Mouse (Mus musculus) neural tube, embryonic 14.5 days (tissue): ENCODE data around the gene Cpox. TPM values are rescaled to one million over a fixed set of nuclear protein-coding genes. Genes with fewer than 3 reads are reported as not detected.

Experiments
- ATAC-seq: fragments of 200-750 bp; cut with Nextera tagmentation; 2 replicates; pipeline ENCODE4 v1.8.0; 2017; ENCODE audit warnings: low read depth, mild to moderate bottlenecking, moderate TSS enrichment, moderate library complexity
- H3K27ac ChIP-seq: fragments of 300-500 bp; sonication (generic); 2 replicates; pipeline ENCODE4 v1.5.1; 2014; ENCODE audit warnings: low read depth, mild to moderate bottlenecking, control low read depth, low read length, moderate library complexity, mixed read lengths
- H3K27me3 ChIP-seq: fragments of 300-500 bp; sonication (generic); 2 replicates; pipeline ENCODE4 v1.6.1; 2014; ENCODE audit warnings: low read length; ENCODE audit not compliant: control insufficient read depth, insufficient read depth
- H3K36me3 ChIP-seq: fragments of 300-500 bp; sonication (generic); 2 replicates; pipeline ENCODE4 v1.6.1; 2014; ENCODE audit warnings: low read length, mixed read lengths; ENCODE audit not compliant: control insufficient read depth, insufficient read depth
- H3K4me1 ChIP-seq: fragments of 300-500 bp; sonication (generic); 2 replicates; pipeline ENCODE4 v1.6.1; 2014; ENCODE audit warnings: low read length; ENCODE audit not compliant: control insufficient read depth, insufficient read depth
- H3K4me2 ChIP-seq: fragments of 300-500 bp; sonication (generic); 2 replicates; pipeline ENCODE4 v1.6.1; 2014; ENCODE audit warnings: mild to moderate bottlenecking, low read depth, low read length, control low read depth
- H3K4me3 ChIP-seq: fragments of 300-500 bp; sonication (generic); 2 replicates; pipeline ENCODE4 v1.5.1; 2014; ENCODE audit warnings: low read depth, low read length, control low read depth, mixed read lengths
- H3K9ac ChIP-seq: fragments of 300-500 bp; sonication (generic); replicated peaks from 2 replicates; pipeline ENCODE4 v1.6.1; 2014; ENCODE audit warnings: low read depth, mild to moderate bottlenecking, control low read depth, low read length, mixed read lengths
- H3K9me3 ChIP-seq: fragments of 300-500 bp; sonication (generic); 2 replicates; pipeline ENCODE4 v1.6.1; 2016; ENCODE audit warnings: low read length; ENCODE audit not compliant: control insufficient read depth
- WGBS: fragments of 180-500 bp; shearing (Covaris S2); extraction: QIAGEN DNeasy Blood & Tissue Kit; methylation state at CpG from one replicate; pipeline ENCODE4 v1.1.7; 2014; 5-methylcytosine and 5-hydroxymethylcytosine counted together
- polyA plus RNA-seq: library from polyadenylated mRNA; unstranded; fragments of >200 nt; fragmentation: Nextera tagmentation; extraction: Ambion mirVana; gene quantifications from 2 replicates; pipeline ENCODE4 v1.2.1, GENCODE M21; 2014

Cpox gene
- polyA plus RNA-seq, 1 experiment from 2014 or later, result 16.5 TPM

GRCm38 (mm10) chr16:58637448-58637847 is 32.6 kb upstream of the Cpox start:
- ATAC-seq, result no peak
- H3K9me3 ChIP-seq, result no peaks in the 10 kb centered on the region
- WGBS, result 88% methylated on average over 4 of the region's 4 CpGs
- H3K27ac ChIP-seq, result no peak overlapping the region
- H3K36me3 ChIP-seq, result no peaks in the 10 kb centered on the region
- H3K27me3 ChIP-seq, result no peaks in the 10 kb centered on the region
- H3K4me1 ChIP-seq, result no peaks in the 10 kb centered on the region
- H3K9ac ChIP-seq, result no peak overlapping the region
- no peak overlapping the region for H3K4me3 ChIP-seq
- H3K4me2 ChIP-seq, result no peak overlapping the region

DNA sequence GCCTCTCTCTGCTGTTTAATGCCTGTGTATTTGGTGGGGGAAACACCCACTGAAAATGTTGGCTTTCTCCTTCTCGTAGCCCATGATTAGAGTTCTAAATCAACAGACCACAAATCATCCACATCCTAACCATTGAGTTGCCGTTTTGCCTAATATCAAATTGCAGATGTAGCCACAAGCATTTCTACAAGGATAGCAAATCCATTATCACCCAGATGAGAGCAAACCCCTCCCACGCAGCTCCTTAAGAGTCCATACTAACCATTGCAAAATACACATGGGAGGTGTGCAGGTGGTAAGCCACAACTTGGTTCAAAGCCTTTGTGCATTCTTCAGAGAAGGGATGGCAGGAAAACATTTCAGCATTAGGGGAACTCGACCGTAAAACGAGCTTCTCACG is 32.1 kb upstream of the Cpox start:
- Histone ChIP-seq H3K27me3 (no peaks in the 10 kb centered on the region), H3K4me2 (no peak overlapping the region), H3K27ac (no peak overlapping the region), H3K9ac (no peak overlapping the region), H3K4me3 (no peak overlapping the region), H3K36me3 (no peaks in the 10 kb centered on the region), H3K4me1 (no peaks in the 10 kb centered on the region), H3K9me3 (no peaks in the 10 kb centered on the region)
- WGBS, result 78% methylated on average over 7 of the region's 7 CpGs
- ATAC-seq, result no peak

DNA sequence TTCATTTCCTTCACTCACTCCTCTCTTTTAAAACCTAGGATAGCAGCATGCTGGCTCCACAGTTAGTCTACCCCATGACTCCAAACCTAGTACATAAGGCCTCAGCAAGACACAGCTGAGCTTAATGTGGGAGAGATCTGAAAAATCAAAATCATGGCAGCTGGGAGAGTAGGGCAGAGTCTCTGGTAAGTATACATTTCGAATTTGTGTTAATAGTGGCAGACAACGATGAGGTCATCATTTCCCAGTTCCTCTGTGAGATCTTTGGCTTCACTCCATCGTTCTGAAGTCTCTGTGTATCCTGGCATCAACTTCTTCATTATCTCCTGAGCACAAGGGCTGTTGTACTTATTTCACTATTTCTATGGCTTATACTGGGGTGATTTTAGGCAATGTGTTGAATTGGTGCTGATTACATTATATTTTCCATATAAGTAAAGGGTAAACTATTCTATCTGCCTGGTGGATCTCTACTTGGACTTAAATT is 31.4 kb upstream of the Cpox start, which contains the start of gene E330017A01Rik:
Gene E330017A01Rik (minus strand): TSS at position 51 of the 487 bp plus-strand sequence.
- Histone ChIP-seq H3K4me1 (no peaks in the 10 kb centered on the region), H3K4me2 (no peak within 1 kb of the TSS), H3K36me3 (no peaks in the 10 kb centered on the region), H3K9ac (no peak within 1 kb of the TSS), H3K27me3 (no peaks in the 10 kb centered on the region), H3K4me3 (no peak within 1 kb of the TSS), H3K9me3 (no peaks in the 10 kb centered on the region), H3K27ac (no peak within 1 kb of the TSS)
- ATAC-seq, result no peak
- 89% methylated on average over 3 of the region's 3 CpGs for WGBS

DNA sequence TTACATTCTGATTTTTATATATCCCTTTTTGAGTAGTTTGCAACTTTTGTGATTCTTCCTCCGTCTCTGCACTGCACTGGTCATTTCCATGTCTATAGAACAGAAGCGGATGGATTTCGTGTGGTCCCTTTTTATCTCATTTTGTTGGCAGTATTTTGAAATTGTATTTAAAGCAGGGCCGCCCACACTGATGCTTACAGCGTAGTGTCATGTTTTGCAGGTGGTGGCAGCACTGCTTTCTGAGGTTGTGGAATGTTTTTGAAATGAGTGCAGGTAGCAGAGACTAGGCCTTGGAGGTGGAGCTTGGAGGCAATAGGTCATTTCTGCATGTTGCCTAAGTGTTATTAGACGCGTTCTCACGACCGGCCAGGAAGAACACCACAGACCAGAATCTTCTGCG is 20.1 kb upstream of the Cpox start:
- Histone ChIP-seq H3K27me3 (no peaks in the 10 kb centered on the region), H3K4me3 (no peak overlapping the region), H3K27ac (no peak overlapping the region), H3K4me2 (no peak overlapping the region), H3K9me3 (no peaks in the 10 kb centered on the region), H3K9ac (no peak overlapping the region), H3K36me3 (no peaks in the 10 kb centered on the region), H3K4me1 (no peaks in the 10 kb centered on the region)
- no peak for ATAC-seq
- 96% methylated on average over 10 of the region's 10 CpGs for WGBS

GRCm38 (mm10) chr16:58655751-58656150 is 14.3 kb upstream of the Cpox start:
- no peak for ATAC-seq
- Histone ChIP-seq H3K4me1 (no peaks in the 10 kb centered on the region), H3K4me3 (no peak overlapping the region), H3K4me2 (no peak overlapping the region), H3K9me3 (no peaks in the 10 kb centered on the region), H3K9ac (no peak overlapping the region), H3K27ac (no peak overlapping the region), H3K27me3 (no peaks in the 10 kb centered on the region), H3K36me3 (no peaks in the 10 kb centered on the region)

- no peak overlapping the region for H3K4me3 ChIP-seq
- no peak overlapping the region for H3K4me2 ChIP-seq
- WGBS, result 93% methylated on average over 4 of the region's 4 CpGs
- no peaks in the 10 kb centered on the region for H3K36me3 ChIP-seq
- H3K4me1 ChIP-seq, result no peaks in the 10 kb centered on the region
- no peaks in the 10 kb centered on the region for H3K9me3 ChIP-seq
- no peaks in the 10 kb centered on the region for H3K27me3 ChIP-seq
- H3K27ac ChIP-seq, result no peak overlapping the region
- ATAC-seq, result no peak
- H3K9ac ChIP-seq, result no peak overlapping the region
Measured at GRCm38 (mm10) chr16:58656526-58656925, 13.6 kb upstream of the Cpox start.

DNA sequence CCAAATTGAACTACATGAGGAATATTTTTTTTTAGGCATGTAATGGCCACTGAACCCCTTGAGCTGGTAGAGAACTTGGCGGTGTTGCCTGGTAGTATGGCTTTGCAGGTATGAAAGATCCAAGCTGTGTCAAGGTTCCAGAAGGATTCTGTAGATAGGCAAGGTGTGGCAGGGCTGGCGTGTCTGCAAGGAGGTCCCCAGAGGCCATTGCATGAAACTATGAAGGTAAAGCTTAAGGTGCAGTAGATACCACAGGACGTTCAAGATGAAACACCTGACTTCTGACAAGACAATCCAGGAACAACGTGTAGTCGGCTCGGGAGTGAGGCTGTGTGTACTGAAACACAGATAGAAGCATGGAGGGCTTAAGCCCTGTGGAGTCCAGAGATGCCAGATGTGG is 11.4 kb upstream of the Cpox start:
- no peak overlapping the region for H3K4me3 ChIP-seq
- H3K9me3 ChIP-seq, result no peaks in the 10 kb centered on the region
- H3K36me3 ChIP-seq, result no peaks in the 10 kb centered on the region
- no peaks in the 10 kb centered on the region for H3K4me1 ChIP-seq
- ATAC-seq, result no peak
- 94% methylated on average over 6 of the region's 6 CpGs for WGBS
- no peak overlapping the region for H3K9ac ChIP-seq
- H3K27me3 ChIP-seq, result no peaks in the 10 kb centered on the region
- H3K27ac ChIP-seq, result no peak overlapping the region
- H3K4me2 ChIP-seq, result no peak overlapping the region

DNA sequence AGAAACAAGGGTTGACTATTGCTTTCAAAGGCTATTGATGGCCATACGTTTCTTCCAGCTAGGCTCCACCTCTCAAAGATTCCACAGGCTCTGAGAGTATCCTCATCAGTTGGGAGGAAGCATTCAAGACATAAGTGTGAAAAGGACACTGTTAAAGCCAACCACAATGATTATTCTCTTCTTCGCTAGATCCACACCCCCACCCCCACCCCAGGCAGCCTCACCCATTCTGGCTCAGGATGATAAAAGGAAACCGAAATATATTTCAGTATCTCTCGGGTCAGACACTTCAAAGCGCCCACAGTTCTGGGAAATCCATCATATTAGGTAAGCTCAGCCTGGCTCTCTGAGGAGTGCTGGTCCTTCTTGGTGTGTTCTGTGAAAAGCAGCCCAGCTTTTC is 8.3 kb upstream of the Cpox start:
- no peak overlapping the region for H3K4me2 ChIP-seq
- H3K36me3 ChIP-seq, result no peaks in the 10 kb centered on the region
- no peaks in the 10 kb centered on the region for H3K4me1 ChIP-seq
- H3K9ac ChIP-seq, result no peak overlapping the region
- no peaks in the 10 kb centered on the region for H3K9me3 ChIP-seq
- H3K4me3 ChIP-seq, result no peak overlapping the region
- H3K27ac ChIP-seq, result no peak overlapping the region
- H3K27me3 ChIP-seq, result no peaks in the 10 kb centered on the region
- no peak for ATAC-seq
- 81% methylated on average over 5 of the region's 5 CpGs for WGBS

- Histone ChIP-seq H3K9me3 (no peaks in the 10 kb centered on the region), H3K4me3 (no peak overlapping the region), H3K27ac (no peak overlapping the region), H3K27me3 (no peaks in the 10 kb centered on the region), H3K36me3 (no peaks in the 10 kb centered on the region), H3K4me2 (no peak overlapping the region), H3K4me1 (no peaks in the 10 kb centered on the region), H3K9ac (no peak overlapping the region)
- no peak for ATAC-seq
Measured at GRCm38 (mm10) chr16:58662287-58662791, 7.8 kb upstream of the Cpox start.
